Mouse (Mus musculus) embryonic facial prominence, embryonic 14.5 days (tissue): ENCODE results near the gene Ccnk. TPM values are rescaled to one million over a fixed set of nuclear protein-coding genes. Genes with fewer than 3 reads are reported as not detected.

Source experiments
- ATAC-seq: fragments of 200-750 bp; cut with Nextera tagmentation; 2 replicates; pipeline ENCODE4 v1.8.0; 2017; ENCODE audit warnings: low read depth, moderate number of reproducible peaks, moderate TSS enrichment
- DNase-seq: peaks from one replicate; pipeline ENCODE4 v3.0.0-alpha.2; 2015; ENCODE audit warnings: low spot score
- H3K27ac ChIP-seq: fragments of 300-500 bp; sonication (generic); replicated peaks from 2 replicates; pipeline ENCODE4 v1.5.1; 2014; ENCODE audit warnings: low read depth, mild to moderate bottlenecking, low read length, moderate library complexity
- H3K27me3 ChIP-seq: fragments of 300-500 bp; sonication (generic); replicated peaks from 2 replicates; pipeline ENCODE4 v1.6.1; 2014; ENCODE audit warnings: low read length; ENCODE audit not compliant: control insufficient read depth, insufficient read depth
- H3K36me3 ChIP-seq: fragments of 300-500 bp; sonication (generic); 2 replicates; pipeline ENCODE4 v1.6.1; 2014; ENCODE audit warnings: low read length, mixed read lengths; ENCODE audit not compliant: control insufficient read depth, insufficient read depth
- H3K4me1 ChIP-seq: fragments of 300-500 bp; sonication (generic); 2 replicates; pipeline ENCODE4 v1.6.1; 2014; ENCODE audit warnings: antibody characterized with exemption, low read length; ENCODE audit not compliant: control insufficient read depth, insufficient read depth
- H3K4me2 ChIP-seq: fragments of 300-500 bp; sonication (generic); 2 replicates; pipeline ENCODE4 v1.6.1; 2014; ENCODE audit warnings: low read depth, mild to moderate bottlenecking, low read length, moderate library complexity, mixed read lengths
- H3K4me3 ChIP-seq: fragments of 300-500 bp; sonication (generic); 2 replicates; pipeline ENCODE4 v1.5.1; 2014; ENCODE audit warnings: low read depth, mild to moderate bottlenecking, low read length
- H3K9ac ChIP-seq: fragments of 300-500 bp; sonication (generic); 2 replicates; pipeline ENCODE4 v1.6.1; 2014; ENCODE audit warnings: low read depth, mild to moderate bottlenecking, low read length, moderate library complexity, mixed read lengths
- H3K9me3 ChIP-seq: fragments of 300-500 bp; sonication (generic); 2 replicates; pipeline ENCODE4 v1.6.1; 2016; ENCODE audit warnings: low read length; ENCODE audit not compliant: control insufficient read depth
- WGBS: fragments of 180-500 bp; shearing (Covaris S2); extraction: QIAGEN DNeasy Blood & Tissue Kit; methylation state at CpG from one replicate; pipeline ENCODE4 v1.1.7; 2014; 5-methylcytosine and 5-hydroxymethylcytosine counted together
- polyA plus RNA-seq: library from polyadenylated mRNA; unstranded; fragments of >200 nt; fragmentation: Nextera tagmentation; extraction: Ambion mirVana; gene quantifications from 2 replicates; pipeline ENCODE4 v1.2.1, GENCODE M21; 2014

The Ccnk gene
- polyA plus RNA-seq, 1 experiment from 2014 or later, result 5.9 TPM

DNA sequence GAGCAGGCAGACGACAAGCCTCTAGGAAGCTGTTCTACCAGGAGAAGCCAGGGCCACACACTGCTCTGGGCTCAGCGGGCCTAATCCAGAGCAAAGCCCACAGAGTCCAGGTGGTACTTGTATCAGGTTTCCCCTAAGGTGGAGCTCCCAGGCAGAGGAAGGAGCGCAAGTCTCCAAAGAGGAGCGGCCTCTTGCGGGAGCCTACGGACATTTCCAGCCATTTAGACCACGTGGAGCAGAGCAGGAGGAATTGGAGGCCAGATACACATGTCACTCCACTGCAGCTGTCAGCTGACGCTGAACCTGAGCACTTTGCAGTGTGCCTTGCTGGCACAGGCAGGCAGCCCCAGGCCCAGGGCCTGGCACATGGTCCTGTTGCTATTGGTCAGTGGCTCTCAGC is 35.7 kb downstream of the Ccnk start:
- ATAC-seq (peak; percentile 74), DNase-seq (peak; percentile 81)
- no peaks in the 10 kb centered on the region for H3K9me3 ChIP-seq
- no peak overlapping the region for H3K4me2 ChIP-seq
- H3K27ac ChIP-seq, result peak overlapping the region; percentile 34; the same call in 1 of the 2 replicates
- H3K4me1 ChIP-seq, result peaks cover 38% of the 10 kb centered on the region
- H3K4me3 ChIP-seq, result no peak overlapping the region
- 18% methylated on average over 8 of the region's 8 CpGs for WGBS
- no peaks in the 10 kb centered on the region for H3K36me3 ChIP-seq
- no peaks in the 10 kb centered on the region for H3K27me3 ChIP-seq
- 0 out of 2 replicates have a peak overlapping the region, but pooled peaks have one; percentile 20 for H3K9ac ChIP-seq

GRCm38 (mm10) chr12:108216611-108217370 is 37.4 kb downstream of the Ccnk start:
- H3K27me3 ChIP-seq, result no peaks in the 10 kb centered on the region
- no peak overlapping the region for H3K4me2 ChIP-seq
- no peak overlapping the region for H3K27ac ChIP-seq
- no peak for ATAC-seq
- H3K9ac ChIP-seq, result no peak overlapping the region
- H3K4me3 ChIP-seq, result no peak overlapping the region
- 73% methylated on average over 11 of the region's 11 CpGs for WGBS
- no peaks in the 10 kb centered on the region for H3K36me3 ChIP-seq
- no peak for DNase-seq
- H3K9me3 ChIP-seq, result no peaks in the 10 kb centered on the region
- peaks cover 36% of the 10 kb centered on the region for H3K4me1 ChIP-seq

DNA sequence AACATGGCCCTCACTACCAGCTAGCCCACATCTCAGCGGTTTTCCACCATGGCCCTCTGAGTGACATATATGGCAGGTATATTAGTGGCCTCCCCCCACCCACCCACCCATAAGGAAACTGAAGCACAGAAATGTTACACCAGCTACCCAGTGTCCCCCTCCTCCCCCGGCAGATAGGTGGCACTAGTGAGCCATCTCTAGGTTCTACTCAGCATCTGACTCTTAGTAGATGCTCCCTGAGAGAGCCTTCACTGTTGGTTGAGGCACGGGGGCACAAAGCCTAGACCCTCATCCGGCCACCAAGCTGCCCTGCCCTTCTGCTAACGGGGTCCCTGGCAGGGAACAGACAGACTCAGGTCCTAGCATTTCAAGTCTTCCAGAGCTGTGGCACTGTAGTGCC is 38.2 kb downstream of the Ccnk start:
- no peak overlapping the region for H3K4me3 ChIP-seq
- 65% methylated on average over 3 of the region's 5 CpGs for WGBS
- peaks cover 33% of the 10 kb centered on the region for H3K4me1 ChIP-seq
- no peaks in the 10 kb centered on the region for H3K27me3 ChIP-seq
- no peak for ATAC-seq
- H3K9me3 ChIP-seq, result no peaks in the 10 kb centered on the region
- H3K9ac ChIP-seq, result no peak overlapping the region
- H3K27ac ChIP-seq, result no peak overlapping the region
- H3K36me3 ChIP-seq, result no peaks in the 10 kb centered on the region
- H3K4me2 ChIP-seq, result no peak overlapping the region
- no peak for DNase-seq

DNA sequence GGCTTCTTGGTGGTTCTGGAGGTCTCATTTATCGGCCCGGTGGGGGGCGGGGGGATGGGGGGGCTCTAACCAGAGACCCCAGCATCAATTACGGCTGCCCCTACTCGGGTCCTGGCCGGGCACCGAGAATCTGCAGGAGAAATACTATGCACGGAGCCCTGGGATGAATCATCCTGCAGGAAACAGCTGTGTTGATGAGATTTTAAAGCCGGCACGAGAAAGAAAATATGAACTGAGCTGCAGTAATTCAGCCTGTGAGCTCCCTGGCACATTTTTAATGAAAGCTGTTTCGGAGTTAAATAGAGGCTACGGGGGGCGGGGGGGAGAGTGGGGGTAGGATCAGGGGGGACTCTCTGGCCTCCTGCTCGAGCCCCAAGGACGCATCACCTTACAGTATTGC is 39.8 kb downstream of the Ccnk start:
- WGBS, result 31% methylated on average over 15 of the region's 15 CpGs
- Histone ChIP-seq H3K4me2 (peak overlapping the region; percentile 43), H3K27ac (peak overlapping the region; percentile 85), H3K36me3 (no peaks in the 10 kb centered on the region), H3K9ac (peak overlapping the region; percentile 46; the same call in 1 of the 2 replicates), H3K9me3 (no peaks in the 10 kb centered on the region), H3K27me3 (no peaks in the 10 kb centered on the region), H3K4me3 (no peak overlapping the region), H3K4me1 (peaks cover 35% of the 10 kb centered on the region)
- peak; percentile 68 for DNase-seq
- ATAC-seq, result no peak

- Histone ChIP-seq H3K27ac (peak overlapping the region; percentile 85), H3K36me3 (no peaks in the 10 kb centered on the region), H3K4me2 (peak overlapping the region; percentile 43), H3K9ac (peak overlapping the region; percentile 46; the same call in 1 of the 2 replicates), H3K4me3 (no peak overlapping the region), H3K4me1 (peaks cover 36% of the 10 kb centered on the region), H3K9me3 (no peaks in the 10 kb centered on the region), H3K27me3 (no peaks in the 10 kb centered on the region)
- DNase-seq (peak; percentile 61), ATAC-seq (peak; percentile 50)
- 58% methylated on average over 17 of the region's 21 CpGs for WGBS
These were observed 40.6 kb downstream of the Ccnk start for GRCm38 (mm10) chr12:108219825-108220616.

GRCm38 (mm10) chr12:108220621-108221020 is 41.2 kb downstream of the Ccnk start:
- H3K4me2 ChIP-seq, result no peak overlapping the region
- WGBS, result 81% methylated on average over 10 of the region's 12 CpGs
- H3K9ac ChIP-seq, result no peak overlapping the region
- peaks cover 33% of the 10 kb centered on the region for H3K4me1 ChIP-seq
- DNase-seq (no peak), ATAC-seq (no peak)
- H3K27me3 ChIP-seq, result no peaks in the 10 kb centered on the region
- H3K27ac ChIP-seq, result no peak overlapping the region
- H3K4me3 ChIP-seq, result no peak overlapping the region
- no peaks in the 10 kb centered on the region for H3K9me3 ChIP-seq
- H3K36me3 ChIP-seq, result no peaks in the 10 kb centered on the region

- no peak for ATAC-seq
- WGBS, result 58% methylated on average over 10 of the region's 10 CpGs
These were observed 41.8 kb downstream of the Ccnk start for GRCm38 (mm10) chr12:108221206-108221605.

DNA sequence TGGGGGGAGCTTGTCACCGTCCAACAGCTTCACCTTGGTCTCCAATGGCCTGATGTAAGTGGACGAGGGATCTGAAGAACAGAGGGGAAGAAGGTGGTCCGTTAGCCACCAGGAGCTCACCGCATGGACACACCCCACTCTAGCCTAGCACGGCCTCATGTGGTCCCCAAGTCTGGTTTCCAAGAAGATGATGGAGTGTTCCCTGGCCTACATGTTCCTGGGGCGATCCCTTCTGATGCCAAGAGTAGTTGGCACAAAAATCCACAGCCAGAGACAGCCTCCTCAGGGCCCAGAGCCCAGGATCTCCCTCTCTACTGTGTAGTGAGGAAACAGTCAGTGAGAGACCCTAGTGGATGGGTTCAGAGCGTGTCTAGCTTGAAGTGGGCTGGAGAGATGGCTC is 42.3 kb downstream of the Ccnk start:
- H3K4me3 ChIP-seq, result no peak overlapping the region
- H3K4me1 ChIP-seq, result peaks cover 36% of the 10 kb centered on the region
- no peaks in the 10 kb centered on the region for H3K27me3 ChIP-seq
- H3K4me2 ChIP-seq, result no peak overlapping the region
- no peak overlapping the region for H3K9ac ChIP-seq
- DNase-seq (no peak), ATAC-seq (no peak)
- WGBS, result 92% methylated on average over 7 of the region's 7 CpGs
- H3K27ac ChIP-seq, result no peak overlapping the region
- no peaks in the 10 kb centered on the region for H3K9me3 ChIP-seq
- H3K36me3 ChIP-seq, result no peaks in the 10 kb centered on the region

More at GRCm38 (mm10) chr12:108221206-108221605, 41.8 kb downstream of the Ccnk start:
- Histone ChIP-seq H3K4me1 (peaks cover 36% of the 10 kb centered on the region), H3K36me3 (no peaks in the 10 kb centered on the region), H3K9ac (no peak overlapping the region), H3K4me2 (no peak overlapping the region), H3K27me3 (no peaks in the 10 kb centered on the region), H3K9me3 (no peaks in the 10 kb centered on the region), H3K27ac (no peak overlapping the region), H3K4me3 (no peak overlapping the region)
- no peak for DNase-seq
